Mouse (Mus musculus) C2C12 (cell line): ENCODE data around the gene Gm21996. TPM values are rescaled to one million over a fixed set of nuclear protein-coding genes. Genes with fewer than 3 reads are reported as not detected.
"Not testable (repeated sequence)": the region's sequence is repeated elsewhere in the genome, so short reads cannot be mapped to it uniquely, and the experiment has no call there.

Experiments
- H3K27me3 ChIP-seq: one replicate; pipeline ENCODE4 v1.6.1; 2011; ENCODE audit not compliant: control insufficient read depth, insufficient read depth, insufficient read length
- H3K36me3 ChIP-seq: one replicate; pipeline ENCODE4 v1.6.1; 2011; ENCODE audit not compliant: control insufficient read depth, insufficient read depth
- H3K4me3 ChIP-seq: one replicate; pipeline ENCODE4 v1.5.1; 2011; ENCODE audit warnings: mild to moderate bottlenecking, control low read depth; ENCODE audit not compliant: poor library complexity, insufficient read depth, severe bottlenecking
- H3K79me2 ChIP-seq: one replicate; pipeline ENCODE4 v1.6.1; 2011; ENCODE audit not compliant: control insufficient read depth, insufficient read depth
- H3K79me3 ChIP-seq: one replicate; pipeline ENCODE4 v1.6.1; 2011; ENCODE audit warnings: low read depth, control low read depth
- H3ac ChIP-seq: one replicate; pipeline ENCODE3; 2011; ENCODE audit warnings: low read depth; ENCODE audit not compliant: control insufficient read depth, insufficient read length
- long read RNA-seq, 2 experiments: library from polyadenylated mRNA; unstranded; transcript quantifications; one replicate each; pipeline ENCODE4 v2.0.0; 2019 to 2020
- polyA plus RNA-seq: library from polyadenylated mRNA; unstranded; fragments of >200 nt; fragmentation: generic; extraction: Trizol; gene quantifications from one replicate; pipeline ENCODE4 v1.2.1, GENCODE M21; 2012; ENCODE audit warnings: missing spikeins

Gm21996 gene
- not detected for polyA plus RNA-seq
- long read RNA-seq, experiment 1 = 0 reads
- long read RNA-seq, experiment 2 = 0 reads

- not testable (repeated sequence) for H3K79me2 ChIP-seq, H3K36me3 ChIP-seq, H3K27me3 ChIP-seq, H3ac ChIP-seq, H3K4me3 ChIP-seq, H3K79me3 ChIP-seq
Observed at GRCm38 (mm10) chrY:89745432-89745831, at the start of gene Gm21996. TSS of gene Gm21996 (minus strand) at chrY:89745532.
